Mouse (Mus musculus) lung, embryonic 15.5 days (tissue): Measurements from ENCODE around the gene Psme1. TPM values are rescaled to one million over a fixed set of nuclear protein-coding genes. Genes with fewer than 3 reads are reported as not detected.

Experiments used
- ATAC-seq: fragments of 200-750 bp; cut with Nextera tagmentation; 2 replicates; pipeline ENCODE4 v1.8.0; 2017; ENCODE audit warnings: moderate number of reproducible peaks, borderline replicate concordance; ENCODE audit not compliant: low FRiP score, low TSS enrichment; ENCODE audit errors: extremely low read depth
- H3K27ac ChIP-seq: fragments of 300-500 bp; sonication (generic); 2 replicates; pipeline ENCODE4 v1.5.1; 2015; ENCODE audit warnings: moderate library complexity, mild to moderate bottlenecking, inconsistent platforms
- H3K27me3 ChIP-seq: fragments of 300-500 bp; sonication (generic); 2 replicates; pipeline ENCODE4 v1.6.1; 2015; ENCODE audit warnings: inconsistent platforms
- H3K36me3 ChIP-seq: fragments of 300-500 bp; sonication (generic); 2 replicates; pipeline ENCODE4 v1.6.1; 2015; ENCODE audit warnings: inconsistent platforms
- H3K4me1 ChIP-seq: fragments of 300-500 bp; sonication (generic); 2 replicates; pipeline ENCODE4 v1.6.1; 2015; ENCODE audit warnings: inconsistent platforms
- H3K4me2 ChIP-seq: fragments of 300-500 bp; sonication (generic); 2 replicates; pipeline ENCODE4 v1.6.1; 2015; ENCODE audit warnings: inconsistent platforms, mild to moderate bottlenecking, moderate library complexity
- H3K4me3 ChIP-seq: fragments of 300-500 bp; sonication (generic); 2 replicates; pipeline ENCODE4 v1.5.1; 2015; ENCODE audit warnings: mild to moderate bottlenecking, inconsistent platforms
- H3K9ac ChIP-seq: fragments of 300-500 bp; sonication (generic); 2 replicates; pipeline ENCODE4 v1.6.1; 2015; ENCODE audit warnings: inconsistent platforms
- H3K9me3 ChIP-seq: fragments of 300-500 bp; sonication (generic); 2 replicates; pipeline ENCODE4 v1.6.1; 2016; ENCODE audit warnings: inconsistent platforms
- WGBS: fragments of 180-500 bp; shearing (Covaris S2); methylation state at CpG from one replicate; pipeline ENCODE4 v1.1.7; 2015; 5-methylcytosine and 5-hydroxymethylcytosine counted together
- polyA plus RNA-seq: library from polyadenylated mRNA; unstranded; fragments of >200 nt; fragmentation: Nextera tagmentation; extraction: Ambion mirVana; gene quantifications from 2 replicates; pipeline ENCODE4 v1.2.1, GENCODE M21; 2015

Gene Psme1
- polyA plus RNA-seq, 1 experiment from 2014 or later: 168 TPM

- H3K27ac ChIP-seq: no peak overlapping the region
- 60% methylated on average over 13 of the region's 13 CpGs for WGBS
- no peak for ATAC-seq
- H3K4me1 ChIP-seq: peaks cover 30% of the 10 kb centered on the region
- no peak overlapping the region for H3K9ac ChIP-seq
- H3K36me3 ChIP-seq: peaks cover 3% of the 10 kb centered on the region; the same call in 1 of the 2 replicates
- no peak overlapping the region for H3K4me3 ChIP-seq
- no peaks in the 10 kb centered on the region for H3K27me3 ChIP-seq
- H3K9me3 ChIP-seq: no peaks in the 10 kb centered on the region
- H3K4me2 ChIP-seq: no peak overlapping the region; the same call in 1 of the 2 replicates
Measured at GRCm38 (mm10) chr14:55575711-55576110, 2.2 kb upstream of the Psme1 start.

- Histone ChIP-seq H3K27ac (peak overlapping the region; percentile 11; the same call in 1 of the 2 replicates), H3K9ac (no peak overlapping the region)
- WGBS: 70% methylated on average over 13 of the region's 16 CpGs
Measured at GRCm38 (mm10) chr14:55576376-55576775, 1.5 kb upstream of the Psme1 start.

GRCm38 (mm10) chr14:55578668-55579269 is 846 bp downstream of the Psme1 start:
- Histone ChIP-seq H3K27me3 (no peaks in the 10 kb centered on the region), H3K9me3 (no peaks in the 10 kb centered on the region)
- 18% methylated on average over 6 of the region's 6 CpGs for WGBS

More at GRCm38 (mm10) chr14:55576376-55576775, 1.5 kb upstream of the Psme1 start:
- Histone ChIP-seq H3K27me3 (no peaks in the 10 kb centered on the region), H3K4me1 (peaks cover 30% of the 10 kb centered on the region), H3K4me3 (no peak overlapping the region), H3K4me2 (no peak overlapping the region), H3K36me3 (peaks cover 7% of the 10 kb centered on the region), H3K9me3 (no peaks in the 10 kb centered on the region)
- no peak for ATAC-seq

GRCm38 (mm10) chr14:55579511-55580496 is 1.9 kb downstream of the Psme1 start:
- 84% methylated on average over 23 of the region's 23 CpGs for WGBS
- no peak for ATAC-seq
- H3K9me3 ChIP-seq: no peaks in the 10 kb centered on the region

More at GRCm38 (mm10) chr14:55578668-55579269, 846 bp downstream of the Psme1 start:
- peak overlapping the region; percentile 74 for H3K9ac ChIP-seq
- H3K4me1 ChIP-seq: peaks cover 30% of the 10 kb centered on the region
- peak overlapping the region; percentile 85 for H3K4me2 ChIP-seq
- peak overlapping the region; percentile 79 for H3K4me3 ChIP-seq
- peak; percentile 6; the same call in 1 of the 2 replicates for ATAC-seq
- H3K36me3 ChIP-seq: peaks cover 16% of the 10 kb centered on the region
- H3K27ac ChIP-seq: peak overlapping the region; percentile 90

GRCm38 (mm10) chr14:55580731-55581130 is 2.8 kb downstream of the Psme1 start:
- no peak overlapping the region for H3K4me2 ChIP-seq
- no peak overlapping the region for H3K9ac ChIP-seq
- ATAC-seq: no peak
- H3K27ac ChIP-seq: no peak overlapping the region
- peaks cover 8% of the 10 kb centered on the region; the same call in 1 of the 2 replicates for H3K27me3 ChIP-seq
- no peak overlapping the region for H3K4me3 ChIP-seq
- peaks cover 16% of the 10 kb centered on the region for H3K36me3 ChIP-seq
- peaks cover 33% of the 10 kb centered on the region for H3K4me1 ChIP-seq
- WGBS: 93% methylated on average over 16 of the region's 16 CpGs
- H3K9me3 ChIP-seq: no peaks in the 10 kb centered on the region

More at GRCm38 (mm10) chr14:55579511-55580496, 1.9 kb downstream of the Psme1 start:
- H3K27ac ChIP-seq: no peak overlapping the region
- H3K4me1 ChIP-seq: peaks cover 34% of the 10 kb centered on the region
- H3K4me2 ChIP-seq: no peak overlapping the region; the same call in 1 of the 2 replicates
- H3K27me3 ChIP-seq: peaks cover 6% of the 10 kb centered on the region; the same call in 1 of the 2 replicates
- H3K9ac ChIP-seq: no peak overlapping the region
- H3K4me3 ChIP-seq: no peak overlapping the region
- H3K36me3 ChIP-seq: peaks cover 16% of the 10 kb centered on the region

- peaks cover 23% of the 10 kb centered on the region for H3K4me1 ChIP-seq
- H3K9ac ChIP-seq: no peak overlapping the region
- H3K4me3 ChIP-seq: no peak overlapping the region
- peaks cover 18% of the 10 kb centered on the region for H3K36me3 ChIP-seq
- no peak overlapping the region for H3K27ac ChIP-seq
- 74% methylated on average over 9 of the region's 9 CpGs for WGBS
- H3K27me3 ChIP-seq: peaks cover 8% of the 10 kb centered on the region; the same call in 1 of the 2 replicates
- H3K9me3 ChIP-seq: no peaks in the 10 kb centered on the region
- no peak overlapping the region for H3K4me2 ChIP-seq
- no peak for ATAC-seq
Measured at GRCm38 (mm10) chr14:55581981-55582681, 4.2 kb downstream of the Psme1 start.

GRCm38 (mm10) chr14:55584303-55584701 is 6.4 kb downstream of the Psme1 start:
- peaks cover 8% of the 10 kb centered on the region; the same call in 1 of the 2 replicates for H3K27me3 ChIP-seq
- H3K27ac ChIP-seq: no peak overlapping the region
- peaks cover 25% of the 10 kb centered on the region for H3K36me3 ChIP-seq
- 38% methylated on average over 5 of the region's 5 CpGs for WGBS
- H3K9ac ChIP-seq: 0 out of 2 replicates have a peak overlapping the region, but pooled peaks have one; percentile 45
- H3K9me3 ChIP-seq: no peaks in the 10 kb centered on the region
- H3K4me2 ChIP-seq: peak overlapping the region; percentile 87
- peaks cover 10% of the 10 kb centered on the region for H3K4me1 ChIP-seq
- peak overlapping the region; percentile 46 for H3K4me3 ChIP-seq
- no peak for ATAC-seq

- ATAC-seq: peak; percentile 78
- H3K27me3 ChIP-seq: peaks cover 8% of the 10 kb centered on the region; the same call in 1 of the 2 replicates
- no peak within 1 kb of the TSS for H3K27ac ChIP-seq
- peaks cover 25% of the 10 kb centered on the region for H3K36me3 ChIP-seq
- H3K4me3 ChIP-seq: peak within 1 kb of the TSS; percentile 46
- 4% methylated on average over 43 of the region's 43 CpGs for WGBS
- H3K9ac ChIP-seq: peak within 1 kb of the TSS; percentile 45
- peak within 1 kb of the TSS; percentile 87 for H3K4me2 ChIP-seq
- no peaks in the 10 kb centered on the region for H3K9me3 ChIP-seq
- H3K4me1 ChIP-seq: peaks cover 10% of the 10 kb centered on the region
Measured at GRCm38 (mm10) chr14:55584702-55585565, 7.0 kb downstream of the Psme1 start, which contains the start of gene Emc9. TSS of gene Emc9 (minus strand) at chr14:55585302.

- Histone ChIP-seq H3K36me3 (peaks cover 24% of the 10 kb centered on the region), H3K4me2 (peak overlapping the region; percentile 87), H3K9me3 (no peaks in the 10 kb centered on the region), H3K4me1 (peaks cover 16% of the 10 kb centered on the region), H3K9ac (no peak overlapping the region), H3K27ac (no peak overlapping the region), H3K27me3 (peaks cover 8% of the 10 kb centered on the region; the same call in 1 of the 2 replicates), H3K4me3 (peak overlapping the region; percentile 46; the same call in 1 of the 2 replicates)
- ATAC-seq: 0 out of 2 replicates have a peak, but pooled peaks have one; percentile 25
- 48% methylated on average over 6 of the region's 6 CpGs for WGBS
Measured at GRCm38 (mm10) chr14:55585566-55585960, 7.6 kb downstream of the Psme1 start.

GRCm38 (mm10) chr14:55586149-55586548 is 8.2 kb downstream of the Psme1 start:
- no peak overlapping the region for H3K4me3 ChIP-seq
- H3K36me3 ChIP-seq: peaks cover 21% of the 10 kb centered on the region
- H3K27ac ChIP-seq: no peak overlapping the region
- 87% methylated on average over 2 of the region's 2 CpGs for WGBS
- H3K9me3 ChIP-seq: no peaks in the 10 kb centered on the region
- peaks cover 8% of the 10 kb centered on the region; the same call in 1 of the 2 replicates for H3K27me3 ChIP-seq
- H3K4me1 ChIP-seq: peaks cover 16% of the 10 kb centered on the region
- no peak overlapping the region for H3K9ac ChIP-seq
- no peak for ATAC-seq
- no peak overlapping the region for H3K4me2 ChIP-seq
